Mouse (Mus musculus): ENCODE measurements at regions not wholly inside any gene's neighbourhood (a gene's known extent, or its start where the extent isn't known, plus 50 kb on each side); places are given as distances from the start of the nearest gene placed in this dataset.

DNA sequence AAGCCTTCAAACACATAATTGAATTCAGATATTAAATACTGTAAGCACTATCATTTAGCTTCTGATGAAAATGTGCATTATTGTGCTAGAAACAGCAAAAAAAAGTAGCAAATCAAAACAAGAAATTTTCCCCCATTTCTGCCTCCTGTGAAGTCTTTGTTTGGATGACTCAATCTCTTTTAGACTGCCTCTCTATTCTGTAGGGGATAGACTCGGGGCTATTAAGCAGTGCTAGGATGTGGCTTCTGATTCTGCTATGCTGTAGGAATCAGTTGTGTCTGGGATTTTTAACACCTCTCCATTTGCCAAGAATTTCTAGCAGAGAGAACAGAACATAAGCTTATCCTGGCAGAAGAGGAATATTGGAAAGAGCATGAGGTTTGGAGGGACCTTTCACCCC, 775.2 kb downstream of the Tmem114 start:
- DNase-seq (ENCODE audit: low spot score in 2 of 2), result no peak

DNA sequence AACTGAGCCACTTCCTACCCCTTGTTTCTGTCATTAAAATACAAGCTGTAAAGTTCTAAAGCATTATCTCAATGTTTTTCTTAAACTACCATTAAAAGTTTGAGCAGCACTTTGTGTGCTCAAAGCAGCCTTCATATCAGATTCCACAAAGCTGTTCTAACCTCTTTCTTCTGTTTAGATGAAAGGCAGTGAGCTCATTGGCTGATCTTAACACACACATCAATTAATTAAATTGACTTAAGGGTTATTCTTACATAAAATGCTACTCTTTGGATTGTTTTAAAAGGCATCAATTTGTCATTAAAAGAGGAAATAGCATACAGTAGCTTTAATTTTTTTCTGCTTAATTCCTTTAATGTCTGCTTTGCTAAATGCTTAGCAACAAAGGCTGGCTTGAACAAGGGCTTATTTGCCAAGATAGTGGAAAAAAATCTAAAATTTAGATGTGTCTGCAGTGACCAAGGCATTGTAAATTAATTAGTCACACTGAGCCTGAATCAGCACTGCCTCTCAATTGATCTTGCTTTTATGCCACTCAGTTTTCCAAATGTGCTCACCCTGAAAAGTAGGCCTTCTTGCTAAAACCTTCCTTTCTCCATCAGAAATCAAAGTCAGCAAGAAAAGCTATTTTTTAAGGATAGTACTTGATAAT, 777.5 kb downstream of the Tmem114 start:
- DNase-seq (ENCODE audit: low spot score in 2 of 2), result no peak

DNA sequence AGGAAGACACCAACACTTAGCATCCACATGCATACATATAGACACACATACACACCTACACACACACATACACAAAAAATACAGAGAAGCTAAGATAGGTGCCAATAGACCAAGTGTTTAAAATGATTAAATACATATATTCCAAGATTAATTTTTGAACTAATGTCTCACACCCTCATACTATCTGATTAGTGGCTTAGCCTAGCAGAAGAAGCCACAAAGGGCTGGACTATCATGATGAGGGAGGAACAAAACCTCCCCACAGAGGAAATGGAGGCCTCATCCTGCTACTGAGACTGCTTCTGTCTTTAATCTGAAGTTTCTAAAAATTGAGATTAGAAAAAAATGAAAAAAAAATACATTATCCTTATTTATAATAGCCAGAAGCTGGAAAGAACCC, 780.6 kb downstream of the Tmem114 start:
- DNase-seq (ENCODE audit: low spot score in 2 of 2), result no peak

DNA sequence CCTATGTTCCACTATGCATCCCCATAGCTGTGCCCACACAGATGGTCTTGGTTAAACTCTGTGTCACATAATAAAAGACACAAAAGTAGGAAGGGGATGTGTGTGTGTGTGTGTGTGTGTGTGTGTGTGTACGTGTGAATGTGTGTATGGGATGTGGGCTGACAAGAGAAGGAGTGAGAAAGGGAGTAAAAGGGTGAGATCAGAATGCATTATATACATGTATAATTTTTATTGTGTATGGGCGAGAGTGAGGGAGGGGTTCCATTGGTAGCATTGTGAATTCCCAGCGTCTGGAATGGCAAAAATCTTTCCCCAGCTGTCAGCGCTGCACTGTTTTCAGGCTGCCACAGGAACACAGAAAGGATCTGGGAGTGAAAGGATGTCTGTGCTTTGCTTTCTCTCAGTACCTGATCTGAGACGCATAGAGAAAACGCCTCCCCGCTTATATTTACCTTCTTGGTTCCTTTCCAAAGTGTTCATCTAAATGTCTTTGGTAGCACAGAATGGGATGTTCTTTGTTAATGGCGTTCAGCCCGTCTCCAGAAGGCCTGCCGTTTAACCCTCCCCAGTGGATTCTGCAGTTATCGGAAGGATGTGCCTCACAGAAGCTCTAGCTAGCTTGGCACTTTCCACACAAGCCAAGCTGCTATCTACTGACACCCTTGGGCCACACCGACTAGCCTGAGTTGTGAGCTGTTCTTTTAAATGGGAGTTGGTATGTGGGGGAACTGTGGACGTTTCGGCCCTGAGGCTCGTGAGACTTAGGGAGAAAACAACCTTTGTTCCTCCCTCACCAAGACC, 785.8 kb downstream of the Tmem114 start:
- no peak for DNase-seq (ENCODE audit: low spot score in 2 of 2)

DNA sequence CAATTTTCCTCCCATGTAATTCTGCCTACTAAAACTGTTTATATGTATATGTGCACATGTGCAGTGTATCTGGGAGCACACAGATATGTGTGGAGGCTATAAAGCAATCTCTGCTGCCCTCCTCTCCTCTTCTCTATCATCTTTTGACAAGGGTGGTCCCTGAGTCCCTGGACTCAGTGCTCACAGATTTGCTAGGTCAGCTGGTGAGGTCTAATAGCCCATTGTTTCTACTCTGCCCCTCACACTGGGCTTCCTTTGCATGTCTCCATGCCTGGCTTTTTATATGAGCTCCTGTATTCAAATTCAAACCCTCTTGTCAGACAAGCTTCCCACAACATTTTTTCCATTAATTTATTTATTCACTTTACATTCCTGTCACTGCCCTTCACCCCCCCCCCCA, 786.9 kb downstream of the Tmem114 start:
- DNase-seq (ENCODE audit: low spot score in 2 of 2), result no peak

DNA sequence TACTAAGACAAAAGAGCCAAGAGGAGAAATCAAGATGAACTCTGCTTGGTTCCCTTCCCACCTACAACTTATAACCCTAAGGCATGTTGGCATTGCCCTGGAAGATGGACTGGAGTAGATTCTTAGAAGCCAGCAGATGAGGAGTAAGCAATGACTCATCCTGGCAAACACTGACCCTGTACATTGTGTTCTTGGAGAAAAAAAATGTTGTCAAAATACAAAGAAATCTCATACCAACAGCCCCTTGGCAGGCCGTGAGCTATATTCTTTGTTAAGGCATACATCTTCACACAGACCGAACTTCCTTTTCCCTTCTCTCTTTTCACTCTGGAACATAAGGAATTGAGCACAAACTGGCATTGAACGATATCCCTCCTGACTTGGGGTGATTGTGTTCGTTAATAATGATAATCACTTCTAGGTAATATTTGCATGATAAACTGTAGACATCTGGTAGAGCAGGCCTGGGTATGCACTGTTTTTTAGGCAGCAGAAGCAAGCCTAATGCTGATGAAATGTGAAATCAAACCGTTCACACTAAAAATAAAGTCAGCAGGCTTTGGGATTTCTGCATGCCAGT, 787.7 kb downstream of the Tmem114 start:
- no peak for DNase-seq (ENCODE audit: low spot score in 2 of 2)

DNA sequence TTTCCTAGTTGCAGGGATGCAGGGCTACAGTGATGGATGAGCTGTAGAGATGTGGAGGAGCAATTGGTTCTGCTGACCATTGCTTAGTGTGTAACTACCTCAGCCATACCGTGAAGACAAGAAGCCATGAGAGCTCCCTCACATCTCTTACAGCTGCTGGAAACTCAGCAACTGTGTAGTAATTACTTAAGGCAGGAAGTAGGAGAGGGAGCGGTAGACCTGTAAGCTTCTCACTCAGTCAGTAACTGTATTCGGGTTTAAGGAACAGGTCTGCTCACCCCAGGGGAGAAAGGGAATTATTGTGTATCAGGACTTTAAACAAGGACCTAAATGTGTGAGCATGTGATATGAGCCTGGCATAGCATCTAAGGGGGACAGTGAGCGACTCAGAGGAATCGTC, 788.6 kb downstream of the Tmem114 start:
- no peak for DNase-seq (ENCODE audit: low spot score in 2 of 2)

DNA sequence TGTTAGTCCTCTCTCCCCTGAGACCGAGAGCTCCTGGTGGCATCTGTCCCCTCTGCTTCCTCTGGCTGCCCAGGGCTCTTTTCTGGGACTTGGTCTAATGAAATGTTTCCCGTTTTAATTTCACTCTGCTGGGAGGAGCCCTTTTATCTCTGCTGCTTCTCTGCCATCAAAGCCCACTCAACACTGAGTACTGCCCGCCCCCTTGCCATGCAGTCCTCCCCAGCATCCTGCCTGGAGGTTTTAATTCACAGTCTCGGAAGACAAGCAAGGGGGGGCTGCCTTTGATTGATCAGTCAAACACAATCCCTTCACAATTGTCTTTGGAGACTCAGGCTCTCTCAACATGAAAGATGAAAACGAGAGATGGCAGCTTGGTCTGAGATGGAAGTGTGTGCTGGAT, 792.5 kb downstream of the Tmem114 start:
- no peak for DNase-seq (ENCODE audit: low spot score in 2 of 2)

DNA sequence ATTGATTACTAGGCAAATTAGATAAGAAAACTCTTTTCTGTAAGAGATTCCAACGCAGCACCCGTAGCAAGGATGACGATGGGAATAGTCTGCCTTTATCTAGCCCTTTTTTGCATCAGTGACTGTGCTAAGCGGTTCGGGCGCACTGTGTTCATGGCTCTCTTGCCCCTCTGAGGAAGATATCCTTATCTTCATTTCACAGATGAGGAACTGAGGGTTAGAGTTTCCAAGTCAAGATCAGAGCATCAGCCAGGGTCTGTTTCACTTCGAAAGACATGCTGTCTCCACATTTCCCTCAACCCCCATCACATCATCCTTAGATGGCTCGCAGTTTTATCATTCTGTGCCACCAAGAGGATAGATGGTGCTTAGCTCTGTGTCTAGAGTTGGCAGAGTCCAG, 796.6 kb downstream of the Tmem114 start:
- DNase-seq (ENCODE audit: low spot score in 2 of 2), result no peak

DNA sequence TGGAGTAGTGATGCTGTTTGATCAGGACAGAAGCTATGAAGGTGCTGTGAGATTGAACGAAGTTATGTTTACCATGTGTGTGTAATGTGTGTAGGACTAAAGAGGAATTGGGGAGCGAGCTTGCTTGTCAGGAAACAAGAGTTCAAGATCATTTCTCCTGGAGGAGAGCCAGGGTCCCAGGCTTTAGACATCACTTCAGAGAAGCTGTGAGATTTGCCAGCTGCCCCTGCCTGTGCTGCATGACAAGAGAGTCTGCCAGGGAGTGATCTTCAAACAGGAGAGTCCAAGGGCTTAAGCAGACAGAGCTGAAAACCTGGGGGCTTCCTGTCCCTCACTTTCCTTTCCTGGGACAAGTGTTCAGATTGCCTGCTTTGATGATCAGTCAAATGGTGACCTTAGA, 818.3 kb downstream of the Tmem114 start:
- no peak for DNase-seq (ENCODE audit: low spot score in 2 of 2)

DNA sequence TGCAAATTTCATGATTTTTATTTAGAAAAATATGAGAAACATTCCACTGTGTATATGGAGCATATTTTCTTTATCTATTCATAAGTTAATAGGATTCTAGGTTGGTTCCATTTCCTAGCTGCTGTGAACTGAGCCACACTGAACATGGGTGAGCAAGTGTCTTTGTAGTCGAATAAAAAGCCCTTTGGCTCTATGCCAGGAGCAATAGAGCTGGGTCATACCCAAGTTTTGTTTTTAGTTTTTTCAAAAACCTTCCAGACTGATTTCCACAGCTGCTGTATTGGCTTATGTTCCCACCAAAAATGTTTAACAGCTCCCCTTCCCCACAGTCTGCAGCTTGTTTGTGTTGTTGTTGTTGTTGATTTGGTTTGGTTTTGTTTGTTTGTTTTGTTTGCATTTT, 822.5 kb downstream of the Tmem114 start:
- DNase-seq (ENCODE audit: low spot score in 2 of 2), result no peak

DNA sequence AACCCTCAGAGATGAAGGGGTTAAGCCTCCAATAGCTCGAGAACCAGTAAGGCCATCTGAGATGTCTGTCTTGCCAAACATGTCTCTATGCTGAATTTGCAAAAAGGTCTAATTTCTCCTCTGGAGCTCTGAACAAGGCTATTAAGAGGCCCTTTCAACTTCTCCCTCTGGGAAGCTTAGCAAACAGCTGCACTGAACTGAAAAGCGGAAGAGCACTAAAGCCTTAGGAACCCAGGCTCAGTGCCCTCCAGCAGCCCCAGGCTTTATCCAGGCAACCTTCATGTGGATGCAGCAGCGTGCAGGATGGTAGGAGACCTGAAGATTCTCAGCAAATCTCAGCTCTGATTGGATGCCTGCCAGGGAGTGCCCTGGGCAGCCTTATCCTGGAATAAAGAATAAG, 850.1 kb downstream of the Tmem114 start:
- no peak for DNase-seq (ENCODE audit: low spot score in 2 of 2)

DNA sequence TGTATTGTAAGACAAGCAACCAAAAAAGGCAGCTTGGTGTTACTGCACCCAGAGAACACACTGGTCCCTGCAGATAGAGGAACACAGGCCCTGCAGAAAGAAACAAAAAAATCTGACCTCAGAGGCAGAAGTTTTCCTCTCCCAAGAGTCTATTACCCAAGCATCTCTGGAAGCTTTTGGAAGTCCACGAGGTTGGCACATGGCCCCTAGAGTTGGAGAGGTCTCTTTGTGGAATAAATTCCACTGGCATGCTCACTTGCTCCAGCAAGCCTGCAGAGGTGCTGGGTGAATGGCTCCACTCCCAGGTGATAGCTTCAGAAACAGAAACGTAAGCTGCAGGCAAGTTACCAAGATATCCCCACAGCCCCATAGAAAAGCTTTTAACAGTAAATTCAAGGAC, 864.1 kb downstream of the Tmem114 start:
- no peak for DNase-seq (ENCODE audit: low spot score in 2 of 2)

DNA sequence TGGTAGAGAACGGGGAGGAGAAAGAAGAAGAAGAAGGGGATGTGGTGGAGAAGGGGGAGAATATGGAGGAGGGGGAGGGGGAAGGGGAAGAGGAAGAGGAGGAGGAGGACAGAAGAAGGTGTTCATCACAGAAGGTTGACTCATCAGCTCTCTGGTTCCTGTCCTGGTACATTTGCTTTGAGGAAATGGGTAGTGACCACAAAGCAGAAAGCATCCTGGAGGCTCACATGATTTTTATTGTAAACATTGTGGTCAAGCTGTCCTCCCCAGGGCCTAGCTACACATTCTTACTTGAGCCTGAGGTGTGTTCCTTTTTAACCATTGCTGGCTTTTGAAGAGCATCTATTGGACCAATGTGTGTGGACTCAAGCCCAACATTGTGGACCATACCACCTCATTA, 865.8 kb downstream of the Tmem114 start:
- no peak for DNase-seq (ENCODE audit: low spot score in 2 of 2)

DNA sequence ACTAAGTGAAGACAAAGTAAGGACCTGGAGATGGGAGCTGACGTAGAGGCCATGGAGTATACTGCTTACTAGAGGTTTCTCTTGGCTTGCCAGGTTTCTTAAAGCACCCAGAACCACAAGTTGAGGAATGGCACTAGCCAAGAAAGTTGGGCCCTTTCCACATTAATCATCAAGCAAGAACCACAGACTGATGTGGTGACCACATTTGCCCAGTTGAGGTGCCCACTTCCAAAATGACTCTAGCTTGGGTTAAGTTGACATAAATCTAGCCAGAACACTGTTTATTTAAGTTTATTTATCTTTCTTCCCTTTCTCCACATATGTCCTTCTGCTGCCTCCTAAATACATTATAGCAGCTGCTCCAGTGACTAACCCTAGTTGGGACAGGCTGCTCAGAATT, 866.3 kb downstream of the Tmem114 start:
- no peak for DNase-seq (ENCODE audit: low spot score in 2 of 2)

DNA sequence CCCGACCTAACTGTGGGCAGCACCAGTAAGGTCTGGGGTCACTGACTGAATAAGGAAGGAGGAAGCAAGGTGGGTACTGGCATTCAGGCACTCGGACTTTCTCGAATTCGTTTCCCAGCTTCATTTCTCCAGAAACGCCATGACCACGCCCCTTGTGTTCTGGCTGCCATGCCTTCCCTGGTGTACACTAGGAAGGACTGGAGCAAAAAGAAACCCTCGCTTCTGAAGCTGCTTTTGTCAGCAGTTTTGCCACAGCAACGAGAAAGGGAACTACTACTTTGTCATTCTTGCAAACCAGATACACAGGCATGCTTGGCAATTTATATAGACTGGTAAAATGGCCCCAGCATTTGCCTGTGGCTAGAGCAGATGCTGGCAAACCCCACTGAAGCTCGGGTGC, 869.0 kb downstream of the Tmem114 start:
- no peak for DNase-seq (ENCODE audit: low spot score in 2 of 2)

DNA sequence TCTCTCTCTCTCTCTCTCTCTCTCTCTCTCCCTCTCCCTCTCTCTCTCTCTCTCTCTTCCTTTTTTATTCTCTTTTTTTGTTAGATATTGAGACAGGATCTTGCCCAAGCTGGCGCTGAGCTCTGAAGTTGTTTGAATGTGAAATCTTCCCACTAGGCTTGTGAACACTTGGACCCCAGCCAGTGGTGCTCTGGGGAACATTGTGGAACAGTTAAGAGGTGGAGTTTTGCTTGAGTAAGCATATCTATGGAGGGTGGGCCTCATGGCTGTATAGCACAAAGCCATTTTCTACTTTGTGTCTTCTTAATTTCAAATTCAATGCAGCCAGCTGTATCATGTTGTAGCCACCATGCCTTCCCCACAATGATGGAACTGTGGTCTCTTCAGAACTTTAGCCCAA, 875.4 kb downstream of the Tmem114 start:
- DNase-seq (ENCODE audit: low spot score in 2 of 2), result no peak

DNA sequence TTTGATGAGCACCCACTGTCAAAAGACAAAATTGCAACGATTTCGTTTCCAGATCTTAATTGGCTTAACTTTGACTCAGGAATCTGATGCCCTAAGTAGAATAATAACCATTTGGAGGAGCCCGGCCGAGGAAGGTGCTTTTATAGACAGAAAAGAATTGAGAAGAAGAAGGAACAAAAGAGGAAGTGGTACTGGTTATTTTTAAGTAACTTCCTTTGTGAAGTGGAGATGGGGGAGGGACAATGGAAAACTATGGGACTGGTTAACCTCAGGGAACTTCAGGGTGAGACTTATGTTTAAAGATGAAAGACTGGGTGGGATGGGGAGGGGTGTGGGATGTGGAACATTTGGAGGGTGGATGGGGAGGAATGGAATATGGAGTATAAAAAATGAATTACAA, 880.9 kb downstream of the Tmem114 start:
- DNase-seq (ENCODE audit: low spot score in 2 of 2), result no peak

DNA sequence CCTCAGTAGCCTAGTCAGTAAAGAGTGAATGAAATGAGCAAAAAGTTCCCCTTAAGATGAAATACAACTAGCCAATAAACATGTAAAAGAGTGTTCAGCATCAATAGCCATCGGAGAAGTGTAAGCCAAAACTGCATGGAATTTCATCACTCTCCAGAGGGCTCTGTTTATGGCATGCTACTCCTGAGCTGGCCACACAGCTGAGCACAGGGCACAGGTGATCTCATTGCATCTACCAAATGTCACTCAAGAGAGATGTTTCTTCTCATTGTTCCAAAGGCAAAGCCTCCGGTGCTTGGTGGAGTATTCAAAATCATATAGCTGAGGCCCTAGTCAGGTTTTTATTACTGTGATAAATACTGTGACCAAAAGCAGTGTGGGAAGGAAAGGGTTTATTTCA, 895.1 kb downstream of the Tmem114 start:
- DNase-seq (ENCODE audit: low spot score in 2 of 2), result no peak

DNA sequence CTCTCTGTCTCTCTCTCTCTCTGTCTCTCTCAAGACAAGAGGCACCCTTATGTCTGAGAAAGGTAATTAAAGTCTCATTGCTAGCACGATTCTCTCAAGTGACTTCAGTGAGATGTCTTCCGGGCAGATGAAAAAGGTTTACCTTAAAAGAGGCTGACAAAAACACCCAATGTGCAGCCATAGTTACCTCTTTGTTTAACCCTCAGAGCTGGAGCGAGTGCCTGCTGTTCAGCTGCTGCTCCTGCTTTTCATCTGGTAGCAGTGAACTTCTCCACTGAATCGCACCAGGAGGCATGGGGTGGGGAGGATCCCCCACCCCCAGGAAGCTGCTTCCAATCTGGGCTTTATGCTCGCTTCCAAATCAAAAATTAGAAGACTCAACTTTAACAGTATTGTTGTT, 896.0 kb downstream of the Tmem114 start:
- no peak for DNase-seq (ENCODE audit: low spot score in 2 of 2)

DNA sequence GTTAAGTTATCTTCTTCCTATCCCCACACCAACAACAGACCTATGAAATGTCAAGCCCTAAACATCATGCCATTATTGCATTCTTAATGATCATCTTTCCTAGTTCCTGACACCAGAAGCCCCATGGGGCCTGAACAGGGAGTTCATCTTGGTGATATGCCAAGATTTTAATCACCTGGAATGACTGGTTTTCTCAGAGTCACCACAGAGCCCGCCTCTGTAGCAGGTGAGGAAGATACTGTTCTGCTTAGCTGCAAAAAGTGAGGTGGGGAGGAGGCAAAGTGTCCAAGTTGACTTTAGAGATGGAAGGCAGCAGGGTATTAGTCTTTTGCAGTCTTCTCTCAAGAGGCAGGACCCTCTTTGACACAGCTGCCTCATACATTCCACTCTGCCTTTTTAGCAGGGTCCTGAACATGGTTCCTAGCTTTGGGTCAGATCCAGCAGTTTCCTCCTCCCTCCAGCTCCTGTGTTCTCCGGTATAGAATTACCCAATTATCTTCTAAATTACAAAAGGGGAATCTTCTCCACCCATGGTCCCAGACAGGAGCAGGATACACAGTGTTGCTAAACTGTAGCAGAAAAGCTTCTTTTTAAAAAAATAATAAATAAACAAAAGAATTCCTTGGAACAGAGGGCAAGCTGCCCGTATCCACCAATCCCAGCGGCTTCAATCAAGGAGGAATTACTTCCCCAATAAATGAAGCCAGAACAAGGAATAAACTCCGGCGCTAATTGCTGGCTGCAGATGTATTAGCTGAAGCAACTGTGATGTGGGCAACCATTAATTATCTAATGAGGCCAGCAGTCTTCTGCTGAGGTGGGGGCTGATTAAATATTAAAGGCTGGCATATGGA, 896.8 kb downstream of the Tmem114 start:
- DNase-seq (ENCODE audit: low spot score in 2 of 2), result no peak

DNA sequence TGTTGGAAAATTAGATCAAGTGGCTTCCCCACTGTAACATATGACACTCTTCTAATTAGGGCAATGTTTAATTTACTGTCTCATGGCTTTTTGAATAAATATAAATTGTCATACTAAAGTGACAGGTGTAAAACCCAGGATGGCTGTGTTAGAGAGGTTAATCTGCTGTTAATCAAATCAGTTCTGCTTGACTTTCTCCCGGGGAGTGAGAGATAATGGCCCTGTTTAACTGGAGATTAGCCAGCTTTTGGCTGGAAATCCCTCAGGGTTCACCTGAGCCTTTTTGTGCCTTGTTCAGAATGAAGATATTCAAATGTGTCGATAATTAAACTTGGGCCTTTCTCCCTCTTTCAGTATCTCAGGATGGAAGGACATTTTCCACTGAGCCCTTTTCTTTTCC, 906.2 kb downstream of the Tmem114 start:
- DNase-seq (ENCODE audit: low spot score in 2 of 2), result no peak

All from urinary bladder, adult 18-20 months (tissue).